Mouse (Mus musculus): ENCODE results near the gene Map4k4. TPM values are rescaled to one million over a fixed set of nuclear protein-coding genes. Genes with fewer than 3 reads are reported as not detected.

Gene Map4k4
- polyA plus RNA-seq, 1 experiment = 147 TPM

DNA sequence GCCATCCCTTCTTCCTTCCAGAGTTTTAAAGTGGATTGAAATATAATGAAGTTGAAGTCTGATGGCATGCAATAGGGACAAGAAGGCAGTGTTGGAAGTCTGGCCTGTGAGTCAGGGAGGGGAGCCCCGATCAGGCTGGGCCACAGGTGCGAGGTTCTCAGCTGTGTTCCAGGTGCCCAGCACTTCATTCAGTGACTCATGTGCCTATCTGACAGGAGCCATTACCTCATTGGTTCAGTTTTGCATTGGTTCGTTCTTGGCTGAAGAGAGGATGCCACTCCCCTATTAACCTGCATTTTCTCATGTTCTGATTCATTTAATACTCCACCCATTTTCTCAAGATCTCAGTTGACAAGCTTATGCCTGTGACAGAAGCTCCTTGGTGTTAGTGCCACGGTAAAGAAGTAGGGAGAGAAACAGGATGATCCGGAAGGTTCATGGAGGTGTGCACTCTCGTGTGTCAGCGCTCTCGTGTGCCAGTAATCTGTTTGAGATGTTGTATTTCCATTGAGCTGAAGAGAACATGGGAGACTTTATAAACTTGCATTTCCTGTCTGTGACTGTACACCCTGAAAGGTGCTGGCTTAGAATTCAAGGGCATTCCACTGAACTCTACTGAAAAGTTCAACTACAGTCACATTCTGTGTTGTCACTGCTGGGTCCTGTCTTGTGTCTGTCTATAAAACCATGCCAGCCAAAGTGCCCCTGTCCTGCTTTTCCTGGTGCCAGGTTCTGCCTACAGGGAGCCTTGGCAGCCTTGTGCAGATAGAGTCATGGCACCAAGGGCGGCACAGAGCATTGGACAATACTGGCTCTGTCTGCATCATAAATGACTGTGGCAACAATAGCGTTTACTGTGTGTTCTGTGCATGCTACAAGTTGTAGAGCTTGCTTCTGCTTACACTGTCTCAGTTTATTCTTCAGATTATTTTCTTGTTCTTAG lies 40.8 kb downstream of the Map4k4 start:
- TF ChIP-seq MYOG (IDR thresholded peaks at IDR 0.05; ENCODE audit: control insufficient read depth in 1 of 3, insufficient read depth in 1 of 3, insufficient read length in 2 of 3, low read depth in 2 of 3) = peak in 1 of 3 experiments; percentile 56
- TF ChIP-seq MAX (IDR thresholded peaks at IDR 0.05; ENCODE audit: low read depth) = no peak
- TF ChIP-seq SRF (IDR thresholded peaks at IDR 0.05; ENCODE audit: control insufficient read depth, insufficient read length, low read depth) = no peak
- peak in 2 of 3 experiments; percentile 38 to 51 for TF ChIP-seq MYOD1 (IDR thresholded peaks at IDR 0.05; ENCODE audit: control insufficient read depth in 1 of 3, insufficient read length in 2 of 3, low read depth in 2 of 3)
- Histone ChIP-seq H3K4me2 (ENCODE audit: low read depth) (peak overlapping the region; percentile 49), H3K36me3 (ENCODE audit: control insufficient read depth, insufficient read depth) (peaks cover 4% of the 10 kb centered on the region), H3K79me2 (ENCODE audit: control insufficient read depth, insufficient read depth) (peaks cover 100% of the 10 kb centered on the region), H3K27me3 (ENCODE audit: control insufficient read depth, insufficient read depth, insufficient read length) (no peaks in the 10 kb centered on the region), H3ac (ENCODE audit: control insufficient read depth, insufficient read length) (no peak overlapping the region), H3K4me3 (no peak overlapping the region)

DNA sequence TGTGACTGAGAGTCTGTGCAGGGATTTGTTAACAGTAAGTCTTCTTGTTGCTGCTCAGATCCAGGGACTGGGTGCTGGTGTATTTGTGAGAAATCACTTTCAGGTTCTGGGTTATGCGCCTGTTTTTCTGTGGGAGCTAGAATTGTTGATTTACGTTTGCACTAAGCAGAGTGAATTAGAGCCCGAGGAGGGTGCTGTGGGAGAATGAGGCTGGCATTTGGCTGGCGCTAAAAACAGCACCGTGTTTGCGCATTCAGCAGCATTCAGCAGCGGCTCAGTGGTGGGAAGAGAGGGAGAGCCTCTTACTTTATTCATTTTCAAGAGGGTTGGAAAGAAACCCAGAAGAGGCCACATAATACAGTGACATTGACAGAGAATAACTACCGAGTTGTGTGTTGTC lies 42.2 kb downstream of the Map4k4 start:
- peak overlapping the region; percentile 49 for H3K4me2 ChIP-seq (ENCODE audit: low read depth)
- H3K4me3 ChIP-seq = no peak overlapping the region
- peaks cover 4% of the 10 kb centered on the region for H3K36me3 ChIP-seq (ENCODE audit: control insufficient read depth, insufficient read depth)
- H3K27me3 ChIP-seq (ENCODE audit: control insufficient read depth, insufficient read depth, insufficient read length) = no peaks in the 10 kb centered on the region
- TF ChIP-seq TCF12 (IDR thresholded peaks at IDR 0.05; ENCODE audit: insufficient read depth, poor library complexity, severe bottlenecking) = no peak
- TF ChIP-seq POLR2A (IDR thresholded peaks at IDR 0.05; ENCODE audit: insufficient read length, low read depth) = no peak
- no peak for TF ChIP-seq MYOD1 (IDR thresholded peaks at IDR 0.05; ENCODE audit: control insufficient read depth in 1 of 3, insufficient read length in 2 of 3, low read depth in 2 of 3)
- TF ChIP-seq SRF (IDR thresholded peaks at IDR 0.05; ENCODE audit: control insufficient read depth, insufficient read length, low read depth) = no peak
- TF ChIP-seq REST (IDR thresholded peaks at IDR 0.05; ENCODE audit: insufficient read depth, insufficient read length) = no peak
- TF ChIP-seq E2F4 (IDR thresholded peaks at IDR 0.05; ENCODE audit: insufficient read depth) = no peak
- TF ChIP-seq MAX (IDR thresholded peaks at IDR 0.05; ENCODE audit: low read depth) = no peak
- no peak for TF ChIP-seq MYOG (IDR thresholded peaks at IDR 0.05; ENCODE audit: control insufficient read depth in 1 of 3, insufficient read depth in 1 of 3, insufficient read length in 2 of 3, low read depth in 2 of 3)
- H3K79me2 ChIP-seq (ENCODE audit: control insufficient read depth, insufficient read depth) = peaks cover 100% of the 10 kb centered on the region
- no peak overlapping the region for H3ac ChIP-seq (ENCODE audit: control insufficient read depth, insufficient read length)

GRCm38 (mm10) chr1:39944306-39944971 lies 43.7 kb downstream of the Map4k4 start:
- H3K4me2 ChIP-seq (ENCODE audit: low read depth) = no peak overlapping the region
- H3K27me3 ChIP-seq (ENCODE audit: control insufficient read depth, insufficient read depth, insufficient read length) = no peaks in the 10 kb centered on the region
- H3K36me3 ChIP-seq (ENCODE audit: control insufficient read depth, insufficient read depth) = peaks cover 3% of the 10 kb centered on the region
- H3ac ChIP-seq (ENCODE audit: control insufficient read depth, insufficient read length) = no peak overlapping the region
- peaks cover 100% of the 10 kb centered on the region for H3K79me2 ChIP-seq (ENCODE audit: control insufficient read depth, insufficient read depth)
- H3K4me3 ChIP-seq = no peak overlapping the region
- TF ChIP-seq MAX (IDR thresholded peaks at IDR 0.05; ENCODE audit: low read depth) (no peak), MYOG (IDR thresholded peaks at IDR 0.05; ENCODE audit: control insufficient read depth in 1 of 3, insufficient read depth in 1 of 3, insufficient read length in 2 of 3, low read depth in 2 of 3) (no peak), REST (IDR thresholded peaks at IDR 0.05; ENCODE audit: insufficient read depth, insufficient read length) (no peak), E2F4 (IDR thresholded peaks at IDR 0.05; ENCODE audit: insufficient read depth) (no peak), USF1 (IDR thresholded peaks at IDR 0.05; ENCODE audit: low read depth) (no peak), TCF3 (IDR thresholded peaks at IDR 0.05; ENCODE audit: insufficient read length, low read depth) (no peak), POLR2A (IDR thresholded peaks at IDR 0.05; ENCODE audit: insufficient read length, low read depth) (no peak), MYOD1 (IDR thresholded peaks at IDR 0.05; ENCODE audit: control insufficient read depth in 1 of 3, insufficient read length in 2 of 3, low read depth in 2 of 3) (no peak), SRF (IDR thresholded peaks at IDR 0.05; ENCODE audit: control insufficient read depth, insufficient read length, low read depth) (no peak), POLR2AphosphoS2 (IDR thresholded peaks at IDR 0.05; ENCODE audit: insufficient read length, low read depth) (no peak), CEBPB (IDR thresholded peaks at IDR 0.05; ENCODE audit: insufficient read depth, poor library complexity, severe bottlenecking) (no peak), TCF12 (IDR thresholded peaks at IDR 0.05; ENCODE audit: insufficient read depth, poor library complexity, severe bottlenecking) (no peak)

DNA sequence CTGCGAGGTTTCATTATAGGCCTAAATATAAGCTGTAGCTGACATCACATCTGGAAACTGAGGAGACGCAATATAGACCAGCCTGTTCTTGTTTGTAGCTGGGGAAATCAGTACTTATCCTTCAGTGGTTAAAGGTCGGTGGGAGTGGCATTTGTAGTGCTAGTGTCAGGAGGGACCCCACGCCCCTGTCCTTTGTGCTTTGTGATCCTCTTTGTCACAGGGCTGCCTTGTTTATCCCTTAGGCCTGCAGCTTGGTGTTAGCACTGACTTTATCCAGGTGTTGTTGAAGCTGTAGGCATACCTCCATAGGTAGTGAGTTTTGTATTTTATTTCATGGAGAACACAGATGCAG lies 44.2 kb downstream of the Map4k4 start:
- Histone ChIP-seq H3K27me3 (ENCODE audit: control insufficient read depth, insufficient read depth, insufficient read length) (no peaks in the 10 kb centered on the region), H3K36me3 (ENCODE audit: control insufficient read depth, insufficient read depth) (no peaks in the 10 kb centered on the region), H3K79me2 (ENCODE audit: control insufficient read depth, insufficient read depth) (peaks cover 100% of the 10 kb centered on the region), H3K4me2 (ENCODE audit: low read depth) (no peak overlapping the region), H3ac (ENCODE audit: control insufficient read depth, insufficient read length) (no peak overlapping the region), H3K4me3 (no peak overlapping the region)
- TF ChIP-seq POLR2A (IDR thresholded peaks at IDR 0.05; ENCODE audit: insufficient read length, low read depth) (no peak), CEBPB (IDR thresholded peaks at IDR 0.05; ENCODE audit: insufficient read depth, poor library complexity, severe bottlenecking) (no peak), E2F4 (IDR thresholded peaks at IDR 0.05; ENCODE audit: insufficient read depth) (no peak), SRF (IDR thresholded peaks at IDR 0.05; ENCODE audit: control insufficient read depth, insufficient read length, low read depth) (no peak), REST (IDR thresholded peaks at IDR 0.05; ENCODE audit: insufficient read depth, insufficient read length) (no peak)

GRCm38 (mm10) chr1:39946391-39946790 lies 45.7 kb downstream of the Map4k4 start:
- Histone ChIP-seq H3K36me3 (ENCODE audit: control insufficient read depth, insufficient read depth) (no peaks in the 10 kb centered on the region), H3K27me3 (ENCODE audit: control insufficient read depth, insufficient read depth, insufficient read length) (no peaks in the 10 kb centered on the region), H3K4me2 (ENCODE audit: low read depth) (no peak overlapping the region), H3K4me3 (no peak overlapping the region), H3ac (ENCODE audit: control insufficient read depth, insufficient read length) (no peak overlapping the region), H3K79me2 (ENCODE audit: control insufficient read depth, insufficient read depth) (peaks cover 100% of the 10 kb centered on the region)
- TF ChIP-seq USF1 (IDR thresholded peaks at IDR 0.05; ENCODE audit: low read depth) (no peak), E2F4 (IDR thresholded peaks at IDR 0.05; ENCODE audit: insufficient read depth) (no peak), REST (IDR thresholded peaks at IDR 0.05; ENCODE audit: insufficient read depth, insufficient read length) (no peak), MYOD1 (IDR thresholded peaks at IDR 0.05; ENCODE audit: control insufficient read depth in 1 of 3, insufficient read length in 2 of 3, low read depth in 2 of 3) (no peak), POLR2AphosphoS2 (IDR thresholded peaks at IDR 0.05; ENCODE audit: insufficient read length, low read depth) (no peak), MAX (IDR thresholded peaks at IDR 0.05; ENCODE audit: low read depth) (no peak), POLR2A (IDR thresholded peaks at IDR 0.05; ENCODE audit: insufficient read length, low read depth) (no peak), TCF12 (IDR thresholded peaks at IDR 0.05; ENCODE audit: insufficient read depth, poor library complexity, severe bottlenecking) (no peak), TCF3 (IDR thresholded peaks at IDR 0.05; ENCODE audit: insufficient read length, low read depth) (no peak), MYOG (IDR thresholded peaks at IDR 0.05; ENCODE audit: control insufficient read depth in 1 of 3, insufficient read depth in 1 of 3, insufficient read length in 2 of 3, low read depth in 2 of 3) (no peak), SRF (IDR thresholded peaks at IDR 0.05; ENCODE audit: control insufficient read depth, insufficient read length, low read depth) (no peak), CEBPB (IDR thresholded peaks at IDR 0.05; ENCODE audit: insufficient read depth, poor library complexity, severe bottlenecking) (no peak)
